Mouse (Mus musculus) ES-Bruce4 (cell line): ENCODE data around the gene Nccrp1.

Experiments
- EP300 ChIP-seq: IDR thresholded peaks from 2 replicates; pipeline ENCODE4 v1.6.1; 2011; ENCODE audit warnings: low read depth, low read length; ENCODE audit not compliant: insufficient read depth
- POLR2A ChIP-seq: IDR thresholded peaks from one replicate; pipeline ENCODE4 v1.8.1; 2011; ENCODE audit warnings: low read length; ENCODE audit not compliant: insufficient read depth

DNA sequence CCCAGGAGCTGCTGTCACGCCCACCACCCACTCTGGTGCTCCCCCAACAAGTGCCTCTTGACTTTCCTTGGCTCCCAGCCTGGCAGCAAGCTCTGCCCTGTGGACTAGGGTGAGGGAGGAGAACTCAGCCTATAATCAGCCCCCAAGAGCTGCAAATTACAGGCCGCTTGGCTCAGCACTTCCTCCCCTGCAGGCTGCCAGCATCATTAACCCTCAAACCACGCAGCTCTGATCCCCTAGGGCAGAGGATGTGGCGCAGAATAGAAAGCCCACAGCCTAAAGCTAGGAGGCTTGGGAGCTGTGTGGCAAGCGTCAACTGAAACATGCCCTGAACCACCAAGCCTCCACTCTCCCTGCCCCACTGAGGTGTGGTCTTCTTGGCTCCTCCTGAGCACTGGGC is 18.4 kb upstream of the Nccrp1 start:
- TF ChIP-seq EP300 (no peak), POLR2A (no peak)
